Mouse (Mus musculus) lung, adult 18-20 months (tissue): ENCODE results near the gene Cdc42bpb.

ENCODE experiments used
- DNase-seq, 2 experiments: peaks; one replicate each; pipeline ENCODE4 v3.0.0; 2022; ENCODE audit warnings: mixed read lengths in 2 of 2

The Cdc42bpb gene

DNA sequence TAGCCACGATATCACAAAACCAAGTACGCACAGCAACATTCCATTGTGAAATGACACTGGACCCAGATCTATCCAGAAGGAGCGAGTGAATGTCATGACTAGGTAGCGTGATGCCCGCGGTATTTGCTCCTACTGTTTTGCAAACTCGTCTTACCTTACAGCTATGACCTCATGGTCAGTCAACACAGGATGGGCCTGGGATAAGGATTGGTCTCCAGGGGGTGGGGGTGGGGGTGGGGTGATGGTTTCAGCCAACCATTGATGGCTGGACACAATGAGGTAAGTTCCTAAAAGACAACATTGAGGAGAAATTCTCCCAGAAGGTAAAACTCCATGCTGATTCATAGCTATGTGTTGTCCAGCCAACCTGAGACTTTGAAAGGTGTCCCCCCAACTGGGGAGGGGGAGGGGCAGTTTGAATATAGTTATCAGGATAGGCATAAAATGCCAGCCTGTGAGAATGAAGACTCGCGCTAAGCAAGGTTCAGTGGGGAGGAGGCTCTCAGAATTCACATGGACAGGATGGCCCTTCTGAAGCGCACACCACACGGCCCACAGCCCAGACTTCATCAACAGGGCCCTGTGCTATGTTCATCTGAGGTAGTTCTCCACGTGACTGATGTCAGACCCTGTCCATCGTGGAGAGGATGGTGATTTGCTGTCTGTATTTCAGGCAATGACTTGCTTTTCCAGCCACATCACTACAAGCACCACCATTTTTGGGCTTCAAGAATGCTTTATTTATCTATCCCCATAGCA is 8.5 kb upstream of the Cdc42bpb start:
- no peak for DNase-seq

DNA sequence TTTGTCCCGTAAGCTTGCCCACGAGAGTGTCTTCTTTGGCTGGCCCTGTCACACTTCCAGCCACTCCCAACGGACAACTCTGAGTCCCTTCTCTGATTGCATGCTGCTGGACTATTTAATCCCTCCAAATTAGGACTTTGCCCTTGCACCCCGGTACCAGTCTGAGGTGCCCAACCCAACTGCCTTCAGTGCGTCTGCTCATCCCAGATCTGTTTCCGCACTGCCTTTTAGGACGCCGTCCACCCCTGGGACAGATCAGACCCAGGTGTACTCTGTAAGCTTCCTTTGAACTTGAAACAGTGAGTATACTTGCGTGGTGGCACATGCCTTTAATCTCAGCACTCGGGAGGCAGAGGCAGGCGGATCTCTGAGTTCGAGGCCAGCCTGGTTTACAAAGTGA is 1.3 kb upstream of the Cdc42bpb start:
- no peak for DNase-seq

DNA sequence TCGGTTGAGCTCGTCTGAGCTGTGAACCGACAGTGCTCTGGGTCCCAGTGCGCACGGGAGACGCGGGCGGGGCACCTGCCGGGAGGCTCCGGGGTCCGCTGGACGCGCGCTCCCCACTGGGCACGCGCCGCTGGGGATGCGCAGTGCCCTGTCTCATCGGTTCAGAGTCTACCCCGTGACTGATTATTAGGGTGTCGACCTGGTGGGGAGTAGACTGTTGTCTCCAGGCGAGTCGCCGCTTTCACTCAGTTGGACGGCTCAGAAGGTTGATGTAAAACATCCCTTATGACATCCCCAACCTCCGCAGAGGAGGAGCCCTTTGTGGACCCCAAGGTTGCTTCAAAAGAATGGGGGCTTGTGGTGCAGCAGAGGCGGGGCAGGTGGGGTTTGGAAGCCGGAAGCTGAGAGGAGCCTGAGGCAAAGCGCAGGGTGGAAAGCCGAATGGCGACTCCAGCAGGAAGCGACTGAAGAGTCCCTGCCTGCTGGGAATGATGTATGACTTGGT is 520 bp upstream of the Cdc42bpb start:
- DNase-seq = peak; percentile 43 to 44

DNA sequence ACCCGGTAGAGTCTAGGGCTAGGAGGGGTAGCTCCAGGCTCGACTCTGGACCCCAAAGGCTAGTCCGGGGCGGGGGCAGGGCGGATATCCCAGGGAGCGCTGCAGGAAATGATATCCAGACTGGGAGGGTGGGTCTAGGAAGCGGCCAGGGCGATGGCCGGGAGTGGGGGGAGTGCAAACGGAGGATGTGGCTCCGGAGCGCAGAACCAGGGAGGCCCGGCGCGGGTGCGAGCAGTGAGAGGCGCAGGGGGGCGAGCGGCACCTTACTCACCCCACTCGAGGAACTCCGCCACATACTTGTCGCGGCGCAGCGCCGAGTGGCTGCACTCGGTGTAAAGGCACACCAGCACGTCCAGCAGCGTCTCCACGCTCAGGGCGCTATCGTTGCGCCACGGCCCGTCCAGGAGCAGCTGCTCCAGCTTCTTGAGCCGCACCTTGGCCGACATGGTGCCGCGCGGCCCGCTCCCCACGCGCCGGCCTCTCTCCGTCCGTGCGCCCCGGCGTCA is 639 bp downstream of the Cdc42bpb start:
- DNase-seq = peak; percentile 76 to 82

DNA sequence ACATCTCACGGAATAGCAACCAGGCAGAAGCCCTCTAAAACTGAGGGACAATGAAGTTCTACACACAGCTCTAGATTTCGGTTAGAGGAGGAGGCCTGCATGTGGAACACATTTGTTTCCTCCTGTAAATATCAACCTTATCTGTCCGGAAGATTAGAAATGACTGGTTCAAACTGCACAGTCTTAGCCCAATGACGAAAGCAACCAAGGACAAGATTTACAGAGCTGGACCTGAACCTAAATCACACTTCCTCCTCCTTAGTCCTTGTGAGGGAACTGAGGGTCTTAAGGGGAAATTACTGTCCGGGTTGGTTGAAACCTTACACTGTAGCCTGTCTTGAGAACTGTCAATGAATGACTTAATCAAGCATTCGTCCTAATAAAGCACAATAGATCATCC is 1.5 kb downstream of the Cdc42bpb start:
- no peak for DNase-seq

DNA sequence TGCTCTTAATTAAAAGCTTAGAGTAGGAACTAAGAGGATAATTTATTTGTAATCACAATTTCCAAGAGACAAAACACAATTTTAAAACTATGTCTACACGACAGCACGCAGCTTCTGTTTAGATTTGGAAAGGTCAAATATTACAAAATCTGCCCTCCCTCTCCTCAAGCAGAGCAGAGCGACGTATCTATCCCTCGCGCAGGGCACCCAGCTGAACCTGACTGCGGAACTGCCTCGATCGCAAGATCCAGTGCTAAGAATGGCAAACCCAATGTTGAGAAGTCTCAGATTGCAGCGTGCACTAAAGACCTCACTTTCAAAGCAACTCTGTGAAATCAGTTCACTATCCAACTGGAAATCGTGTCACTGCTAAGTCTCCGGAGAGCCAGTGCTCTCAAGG is 2.0 kb downstream of the Cdc42bpb start:
- DNase-seq = no peak

DNA sequence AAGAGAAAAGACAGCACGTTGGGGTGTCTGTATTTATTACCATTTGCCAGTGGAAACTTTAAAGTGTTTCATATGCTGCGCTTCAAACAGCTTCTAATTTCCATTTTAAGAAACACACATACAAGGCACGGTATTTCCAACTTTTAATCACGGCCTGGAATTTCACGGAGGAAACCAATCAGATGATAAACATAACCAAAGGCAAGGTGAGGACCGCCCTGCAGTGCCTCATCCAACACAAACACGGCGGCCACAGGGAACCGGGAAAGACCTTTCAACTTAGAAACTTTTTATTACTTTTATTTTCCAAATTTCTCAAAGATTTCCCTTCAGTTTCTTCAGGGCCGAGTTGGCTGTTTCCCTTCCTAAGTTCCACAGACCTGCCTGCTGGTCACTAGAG is 2.8 kb downstream of the Cdc42bpb start:
- DNase-seq = no peak

DNA sequence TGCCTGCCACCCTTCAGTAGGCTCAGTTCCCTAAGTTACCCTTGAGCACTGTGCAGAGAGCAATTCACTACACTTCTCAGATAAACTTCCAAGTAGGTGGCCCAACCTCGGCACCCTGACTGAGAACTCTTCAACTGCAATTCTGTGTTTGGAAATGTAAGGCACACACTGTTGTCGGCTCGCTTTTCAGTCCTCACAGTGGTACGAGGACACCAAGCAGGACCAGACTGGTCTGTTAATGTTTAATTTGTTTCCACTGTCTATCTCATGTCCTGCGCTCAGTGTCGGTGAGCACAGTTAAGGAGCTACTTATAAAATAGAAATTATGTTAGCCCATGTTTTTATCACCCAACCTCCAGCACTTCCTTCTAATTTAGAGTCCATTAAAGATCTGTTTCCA is 4.1 kb downstream of the Cdc42bpb start:
- no peak for DNase-seq

DNA sequence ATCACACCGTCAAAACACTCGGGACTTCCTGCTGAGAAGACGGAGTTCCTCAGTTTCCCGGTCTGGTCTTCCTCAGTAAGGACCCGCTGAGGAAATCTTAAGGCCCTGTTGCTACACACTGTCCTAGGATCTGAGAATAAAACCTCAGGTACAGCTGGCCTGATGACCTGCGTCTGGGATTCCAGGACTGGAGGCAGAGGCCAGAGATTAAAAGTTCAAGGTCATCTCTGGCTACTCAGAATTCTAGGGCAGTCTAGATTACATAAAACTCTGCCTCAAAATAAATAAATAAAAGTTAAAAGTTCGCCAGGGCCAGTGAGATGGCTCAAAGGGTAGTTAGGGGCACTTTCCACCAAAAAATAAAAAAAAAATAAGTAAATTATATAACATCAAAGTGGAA is 5.6 kb downstream of the Cdc42bpb start:
- DNase-seq = no peak

DNA sequence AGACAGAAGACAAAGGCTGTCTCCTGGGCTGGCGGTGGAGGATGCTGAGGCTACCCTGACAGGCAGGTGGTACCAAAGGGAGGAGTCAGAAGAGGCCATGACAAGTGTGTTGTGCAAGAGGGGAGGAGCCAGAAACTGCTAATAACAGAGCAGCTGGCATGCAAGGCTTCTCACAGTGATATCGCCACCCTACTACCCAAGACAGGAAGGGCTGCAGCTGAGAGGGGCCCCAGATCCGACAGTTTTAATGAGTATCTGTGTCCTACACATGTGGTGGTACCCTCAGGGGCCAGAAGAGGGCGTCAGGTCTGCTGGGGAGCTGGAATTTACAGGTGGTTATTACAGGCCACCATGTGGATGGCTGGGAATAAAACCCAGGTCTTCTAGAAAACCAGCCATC is 7.3 kb downstream of the Cdc42bpb start:
- DNase-seq = peak; percentile 57 to 66

DNA sequence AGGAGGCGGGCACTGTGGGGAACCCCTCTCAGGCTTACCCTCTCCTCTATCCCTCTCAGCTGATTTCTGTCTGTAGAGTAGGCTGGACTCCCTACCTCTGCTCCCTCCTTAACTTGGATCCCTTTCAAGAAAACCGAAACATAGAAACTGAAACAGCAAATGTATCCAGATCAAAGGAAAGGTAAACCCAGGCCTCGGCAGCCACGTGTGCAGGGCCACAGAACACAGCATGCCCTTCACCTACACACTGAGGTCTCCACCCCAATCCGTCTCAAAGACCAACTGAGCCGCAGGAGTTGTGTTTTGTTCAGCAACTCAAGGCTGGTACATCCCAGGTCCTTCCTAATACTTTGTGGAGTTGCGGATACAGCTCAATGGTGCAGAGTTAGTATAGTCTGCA is 10.5 kb downstream of the Cdc42bpb start:
- DNase-seq = no peak

DNA sequence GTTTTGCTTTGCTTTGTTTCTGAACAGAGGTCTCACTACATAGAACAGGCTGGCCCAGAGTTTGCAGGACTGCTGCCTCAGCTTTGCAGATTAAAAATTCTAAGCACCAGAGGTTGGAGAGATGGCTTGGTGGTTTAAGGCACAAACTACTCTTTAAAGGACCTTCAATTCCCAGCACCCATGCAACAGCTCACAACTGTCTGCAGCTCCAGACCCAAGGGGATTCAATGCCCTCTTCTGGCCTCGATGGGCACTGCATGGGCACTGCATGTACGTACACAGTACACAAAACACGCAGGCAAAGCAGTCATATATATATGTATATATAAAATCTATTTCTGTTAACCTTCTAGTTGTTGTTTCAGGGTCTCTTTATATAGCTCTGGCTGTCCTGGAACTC is 13.3 kb downstream of the Cdc42bpb start:
- DNase-seq = no peak

DNA sequence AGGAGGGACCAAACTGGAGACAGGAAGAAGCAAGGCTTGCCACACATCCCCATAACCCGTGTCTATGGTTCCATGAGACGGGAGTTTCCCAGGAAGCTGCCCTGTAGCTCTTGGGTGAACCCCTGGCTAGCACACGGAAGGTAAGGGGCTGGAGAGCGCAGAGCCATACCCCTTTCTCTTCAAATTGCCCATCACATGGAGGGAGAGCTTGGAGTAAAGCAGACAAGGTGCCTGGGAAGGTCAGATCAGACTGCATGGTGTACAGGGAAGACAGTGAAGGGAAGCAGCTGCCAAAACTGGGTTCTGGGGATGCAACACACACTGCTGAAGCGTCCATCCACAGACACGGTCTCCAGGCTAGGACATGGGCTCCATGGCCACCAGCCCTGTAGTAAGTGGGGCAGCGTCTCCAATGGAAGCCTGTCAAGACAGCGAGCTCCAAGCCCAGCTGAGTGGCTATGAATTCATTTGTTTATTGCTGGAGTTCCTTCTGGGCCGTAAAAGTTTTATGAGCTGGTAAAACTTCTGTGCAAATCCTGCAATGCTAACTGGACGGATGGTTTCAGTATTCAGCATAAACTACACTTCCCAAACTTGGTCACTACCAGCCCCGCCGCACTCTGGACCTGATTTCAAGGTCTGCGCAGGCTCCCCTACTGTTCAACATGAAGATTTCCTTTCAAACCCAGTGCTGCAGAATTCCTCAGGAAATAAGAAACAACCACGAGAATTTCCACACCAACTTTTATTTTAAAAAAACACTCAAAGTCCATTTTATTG is 16.0 kb downstream of the Cdc42bpb start:
- no peak for DNase-seq

DNA sequence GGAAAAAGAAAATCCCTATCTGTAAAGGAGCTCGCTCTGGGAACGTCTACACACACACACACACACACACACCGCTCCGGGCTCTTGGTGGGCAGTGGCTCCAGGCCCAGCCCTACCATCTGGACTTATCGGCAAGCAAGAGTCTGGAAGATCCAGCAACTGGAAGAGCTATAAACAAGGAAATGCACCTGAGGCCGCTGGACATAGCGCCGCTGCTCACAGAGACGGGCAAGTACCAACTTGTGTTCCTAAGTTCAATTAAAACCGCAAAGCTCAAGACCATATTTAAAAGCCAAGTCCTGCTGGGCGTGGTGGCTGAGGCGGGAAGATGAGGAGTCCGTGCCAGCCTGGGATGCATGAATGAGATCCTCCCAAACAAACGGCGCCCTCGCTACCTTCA is 16.8 kb downstream of the Cdc42bpb start:
- DNase-seq = no peak

DNA sequence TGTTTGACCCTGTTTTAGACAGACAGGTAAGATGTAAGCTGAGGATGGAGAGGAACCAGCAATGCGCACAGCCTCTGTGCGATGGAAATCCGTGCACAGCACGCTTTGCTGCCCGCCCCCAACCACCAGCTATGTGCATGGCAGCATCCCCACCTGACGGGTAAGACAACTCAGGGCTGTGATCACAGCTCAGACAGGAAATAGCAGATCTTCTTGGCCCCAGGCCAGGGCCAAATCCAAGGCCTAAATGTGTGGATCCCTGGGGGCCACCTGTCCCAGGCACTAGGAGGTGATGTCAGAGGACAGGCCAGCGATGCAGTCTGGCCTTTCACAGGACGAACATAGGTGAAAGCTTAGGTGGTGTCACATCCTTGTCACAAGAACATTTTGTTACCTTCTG is 21.3 kb downstream of the Cdc42bpb start:
- DNase-seq = no peak

DNA sequence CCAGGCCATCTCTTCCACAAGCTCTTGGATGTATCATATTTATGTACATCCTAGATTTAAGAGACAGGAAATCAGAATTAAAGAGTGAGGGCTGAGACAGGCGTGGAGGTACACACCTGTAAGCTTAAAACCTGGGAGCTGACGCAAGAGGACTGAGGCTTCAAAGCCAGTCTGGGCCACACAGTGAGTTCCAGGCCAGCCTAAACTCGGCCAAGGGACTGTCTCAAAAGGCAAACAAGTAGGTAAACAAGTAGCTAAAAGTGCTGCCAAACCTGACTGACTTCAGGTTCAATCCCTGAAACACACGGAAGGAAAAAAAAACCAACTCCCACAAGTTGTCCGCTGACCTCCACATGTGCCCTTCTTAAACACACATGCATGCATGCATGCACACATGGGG is 23.4 kb downstream of the Cdc42bpb start:
- peak in 1 of 2 experiments; percentile 44 for DNase-seq

DNA sequence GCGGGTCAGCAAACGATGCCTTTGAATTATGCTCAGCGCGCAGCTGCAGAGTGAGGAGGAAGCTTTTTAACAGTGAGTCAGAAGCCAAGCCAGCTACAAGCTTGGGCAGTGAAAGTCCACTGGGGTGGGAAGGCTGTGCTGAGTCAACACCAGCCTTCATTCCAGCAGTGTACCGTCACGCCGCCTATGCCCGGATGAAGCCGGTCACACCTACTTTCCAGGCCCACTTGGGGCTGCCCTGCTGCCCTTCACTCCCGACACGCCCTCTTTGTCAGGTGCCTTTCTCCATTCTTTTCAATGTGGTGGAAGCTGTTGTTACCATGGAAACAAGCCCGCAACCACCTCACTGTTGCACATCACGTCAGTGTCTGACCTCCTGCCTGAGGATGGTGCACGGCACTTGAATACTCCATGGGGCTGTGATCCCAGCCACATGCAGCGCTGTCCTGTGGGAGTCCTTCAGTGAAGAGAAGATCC is 24.0 kb downstream of the Cdc42bpb start:
- DNase-seq = peak; percentile 84 to 90

DNA sequence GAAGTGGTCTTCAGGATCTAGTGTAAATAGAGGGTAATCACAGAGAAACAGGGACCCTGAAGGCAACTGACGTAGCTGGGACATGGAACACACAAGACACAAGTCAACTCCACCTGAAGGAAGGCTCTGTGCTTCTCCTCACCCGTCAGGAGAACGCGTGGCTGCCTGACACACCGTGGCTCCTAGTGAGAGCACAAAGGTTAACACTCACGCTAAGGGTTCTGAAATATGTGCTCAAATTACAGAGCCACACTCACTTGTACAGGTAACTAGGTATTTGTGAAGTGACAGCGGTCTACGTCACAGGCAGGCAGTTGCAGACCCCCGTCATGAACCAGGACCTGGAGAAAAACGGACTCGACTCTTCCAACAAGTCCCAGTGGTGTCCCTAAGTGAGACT is 24.5 kb downstream of the Cdc42bpb start:
- DNase-seq = no peak

DNA sequence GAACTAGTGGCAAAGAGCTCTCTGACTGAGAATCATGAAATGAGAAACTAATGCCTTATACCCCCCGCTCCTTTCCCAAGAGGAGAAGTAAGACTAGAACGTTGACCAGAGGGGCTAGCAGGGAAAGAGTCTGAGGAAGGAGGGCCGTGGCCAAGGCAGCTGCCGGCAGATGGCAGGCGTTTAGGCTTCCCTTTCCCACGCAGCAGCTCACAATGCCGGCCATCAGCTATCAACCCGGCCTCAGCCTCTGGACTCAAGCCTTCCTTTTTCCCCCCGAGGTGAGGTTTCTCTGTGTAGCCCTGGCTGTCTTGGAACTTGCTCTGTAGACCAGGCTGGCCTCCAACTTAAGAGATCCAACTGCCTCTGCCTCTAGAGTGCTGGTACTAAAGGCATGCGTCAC is 25.0 kb downstream of the Cdc42bpb start:
- no peak for DNase-seq

DNA sequence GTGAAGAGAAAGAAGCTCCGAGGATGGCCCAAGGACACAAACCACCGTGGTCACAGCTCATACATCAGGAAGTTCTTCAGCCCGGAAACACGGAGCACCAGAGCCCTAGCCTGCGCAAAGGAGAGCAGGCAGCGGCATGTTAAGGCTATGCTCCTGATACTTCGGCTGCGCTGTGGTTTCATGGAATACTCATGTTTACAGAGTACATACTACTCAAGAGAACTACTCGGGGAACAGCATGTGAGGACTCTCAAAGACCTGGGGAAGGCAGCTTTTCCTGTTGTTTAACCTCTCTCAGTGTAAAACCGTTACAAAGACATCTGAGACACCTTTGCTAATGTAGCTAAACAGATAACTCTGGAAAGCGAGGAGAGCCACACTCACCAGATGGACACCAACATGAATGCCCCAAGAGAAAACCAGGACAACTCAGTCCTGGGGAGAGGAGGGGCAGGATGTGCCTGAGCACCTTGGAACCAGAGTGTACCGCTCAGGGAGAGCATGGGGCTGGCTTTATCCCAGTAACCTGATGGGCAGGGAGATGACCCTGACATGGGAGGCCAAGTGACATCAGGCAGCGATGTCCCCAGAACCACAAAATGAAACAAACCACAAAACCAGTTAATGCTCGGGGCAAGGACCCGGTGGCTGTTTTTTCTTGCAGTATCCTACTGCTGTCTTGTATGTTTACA is 27.8 kb downstream of the Cdc42bpb start:
- peak in 1 of 2 experiments; percentile 35 for DNase-seq

DNA sequence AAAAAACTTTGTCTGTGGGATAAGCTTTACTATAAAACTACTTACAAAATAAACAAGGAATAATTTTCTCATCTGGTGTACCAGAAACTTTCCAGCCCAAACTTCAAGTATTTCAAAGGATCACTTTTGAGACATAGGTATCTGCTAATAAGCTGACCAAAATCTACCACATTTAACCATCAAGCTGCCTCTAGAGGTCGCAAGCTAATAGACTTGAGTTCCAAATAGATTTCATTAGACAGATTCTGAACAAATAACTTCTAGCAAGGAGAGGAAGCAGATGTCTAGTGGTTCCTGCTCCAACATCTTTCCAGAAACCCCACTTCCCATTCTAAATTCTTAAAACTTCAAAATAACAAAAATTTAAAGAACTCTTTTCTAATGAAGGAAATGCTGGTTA is 33.6 kb downstream of the Cdc42bpb start:
- DNase-seq = no peak

DNA sequence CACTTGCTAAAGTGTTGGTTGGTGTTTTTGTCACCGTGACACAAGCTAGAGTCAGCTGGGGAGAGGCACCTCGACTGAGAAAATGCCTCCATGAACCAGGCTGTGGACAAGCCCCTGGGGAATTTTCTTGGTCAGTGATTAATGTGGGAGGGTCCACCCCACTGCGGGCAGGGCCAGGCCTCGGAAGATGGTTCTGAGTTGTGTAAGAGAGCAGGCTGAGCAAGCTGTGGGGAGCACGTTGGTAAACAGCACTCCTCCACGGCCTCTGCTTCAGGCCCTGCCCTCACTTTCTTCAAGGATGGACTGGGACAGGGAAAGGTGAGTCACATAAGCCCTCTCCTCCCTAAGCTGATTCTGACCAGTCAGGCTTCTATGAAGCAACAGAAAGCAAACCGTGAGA is 36.8 kb downstream of the Cdc42bpb start:
- DNase-seq = no peak

DNA sequence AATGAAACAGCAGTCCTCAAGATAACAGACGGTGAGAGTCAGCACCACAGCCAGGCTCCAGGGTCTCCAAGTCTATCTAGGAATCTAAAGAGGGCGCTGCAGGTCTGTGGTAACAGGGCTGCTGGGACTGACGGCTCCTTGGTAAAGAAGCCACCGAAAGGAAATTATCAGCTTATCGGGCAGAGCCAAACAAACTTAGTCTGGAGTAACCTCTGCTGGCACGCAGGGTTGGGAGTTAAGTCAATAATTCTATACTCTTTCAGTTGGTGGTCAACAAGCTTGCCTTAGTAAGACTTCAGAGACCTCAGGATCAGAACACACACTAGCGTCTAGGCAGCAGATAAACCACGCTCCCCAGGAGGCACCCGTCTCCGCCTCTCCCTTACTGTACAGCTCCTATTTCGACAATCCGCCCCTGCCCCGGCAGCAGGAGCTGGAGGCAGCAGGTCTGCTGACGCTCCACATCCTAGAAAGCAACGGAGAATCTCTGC is 39.6 kb downstream of the Cdc42bpb start:
- no peak for DNase-seq
